Mouse (Mus musculus): ENCODE results near the gene Cyfip2. TPM values are rescaled to one million over a fixed set of nuclear protein-coding genes. Genes with fewer than 3 reads are reported as not detected.
A peak's percentile ranks its signal among the peaks of the same experiment; 100 is the strongest.

Gene Cyfip2
- polyA plus RNA-seq (2016; fragmentation: Nextera tagmentation; extraction: Ambion mirVana): 4.7 and 7.3 TPM in 2 replicates

- peaks cover 16% of the 10 kb centered on the region for H3K4me1 ChIP-seq
- peak within 1 kb of the TSS; percentile 78 for H3K27ac ChIP-seq
- peaks cover 32% of the 10 kb centered on the region for H3K27me3 ChIP-seq (ENCODE audit: insufficient read depth, poor library complexity, severe bottlenecking)
- WGBS: 9% methylated on average over 14 of the region's 14 CpGs
- no peaks in the 10 kb centered on the region for H3K36me3 ChIP-seq
- DNase-seq (ENCODE audit: low spot score): no peak
- H3K4me3 ChIP-seq: peak within 1 kb of the TSS; percentile 85
- no peaks in the 10 kb centered on the region for H3K9me3 ChIP-seq
These were observed at the start of gene Cyfip2 for GRCm38 (mm10) chr11:46312523-46313035. Gene Cyfip2 (minus strand): TSS chr11:46312859.

- Histone ChIP-seq H3K36me3 (no peaks in the 10 kb centered on the region), H3K4me3 (no peak overlapping the region), H3K9me3 (no peaks in the 10 kb centered on the region), H3K27ac (no peak overlapping the region), H3K27me3 (ENCODE audit: insufficient read depth, poor library complexity, severe bottlenecking) (no peaks in the 10 kb centered on the region), H3K4me1 (no peaks in the 10 kb centered on the region)
- 66% methylated on average over 2 of the region's 2 CpGs for WGBS
- no peak for DNase-seq (ENCODE audit: low spot score)
These were observed 48.5 kb upstream of the Cyfip2 start for GRCm38 (mm10) chr11:46360991-46361665.

GRCm38 (mm10) chr11:46358369-46358768 is 45.7 kb upstream of the Cyfip2 start:
- Histone ChIP-seq H3K4me1 (no peaks in the 10 kb centered on the region), H3K9me3 (no peaks in the 10 kb centered on the region), H3K27ac (no peak overlapping the region), H3K36me3 (no peaks in the 10 kb centered on the region), H3K4me3 (no peak overlapping the region), H3K27me3 (ENCODE audit: insufficient read depth, poor library complexity, severe bottlenecking) (no peaks in the 10 kb centered on the region)
- 66% methylated on average over 1 of the region's 1 CpGs for WGBS
- DNase-seq (ENCODE audit: low spot score): no peak

- no peak for DNase-seq (ENCODE audit: low spot score)
- WGBS: 73% methylated on average over 2 of the region's 2 CpGs
- Histone ChIP-seq H3K4me3 (no peak overlapping the region), H3K4me1 (no peaks in the 10 kb centered on the region), H3K27me3 (ENCODE audit: insufficient read depth, poor library complexity, severe bottlenecking) (no peaks in the 10 kb centered on the region), H3K9me3 (no peaks in the 10 kb centered on the region), H3K36me3 (no peaks in the 10 kb centered on the region), H3K27ac (no peak overlapping the region)
These were observed 37.2 kb upstream of the Cyfip2 start for GRCm38 (mm10) chr11:46349681-46350410.

GRCm38 (mm10) chr11:46348416-46348815 is 35.8 kb upstream of the Cyfip2 start:
- 73% methylated on average over 3 of the region's 3 CpGs for WGBS
- H3K4me3 ChIP-seq: no peak overlapping the region
- DNase-seq (ENCODE audit: low spot score): no peak
- no peaks in the 10 kb centered on the region for H3K9me3 ChIP-seq
- H3K36me3 ChIP-seq: no peaks in the 10 kb centered on the region
- no peaks in the 10 kb centered on the region for H3K27me3 ChIP-seq (ENCODE audit: insufficient read depth, poor library complexity, severe bottlenecking)
- H3K27ac ChIP-seq: no peak overlapping the region
- H3K4me1 ChIP-seq: peaks cover 9% of the 10 kb centered on the region; the same call in 1 of the 2 replicates

- no peak overlapping the region for H3K4me3 ChIP-seq
- no peak for DNase-seq (ENCODE audit: low spot score)
- 79% methylated on average over 5 of the region's 5 CpGs for WGBS
- H3K27ac ChIP-seq: 0 out of 2 replicates have a peak overlapping the region, but pooled peaks have one; percentile 16
- H3K9me3 ChIP-seq: no peaks in the 10 kb centered on the region
- H3K36me3 ChIP-seq: no peaks in the 10 kb centered on the region
- H3K4me1 ChIP-seq: peaks cover 15% of the 10 kb centered on the region; the same call in 1 of the 2 replicates
- H3K27me3 ChIP-seq (ENCODE audit: insufficient read depth, poor library complexity, severe bottlenecking): no peaks in the 10 kb centered on the region
These were observed 35.1 kb upstream of the Cyfip2 start for GRCm38 (mm10) chr11:46347756-46348155.

- 48% methylated on average over 5 of the region's 5 CpGs for WGBS
- DNase-seq (ENCODE audit: low spot score): no peak
- H3K27me3 ChIP-seq (ENCODE audit: insufficient read depth, poor library complexity, severe bottlenecking): no peaks in the 10 kb centered on the region
- peaks cover 22% of the 10 kb centered on the region for H3K4me1 ChIP-seq
- no peaks in the 10 kb centered on the region for H3K9me3 ChIP-seq
- no peak overlapping the region for H3K4me3 ChIP-seq
- no peaks in the 10 kb centered on the region for H3K36me3 ChIP-seq
- H3K27ac ChIP-seq: no peak overlapping the region
These were observed 31.4 kb upstream of the Cyfip2 start for GRCm38 (mm10) chr11:46343886-46344546.

- 73% methylated on average over 4 of the region's 4 CpGs for WGBS
- no peaks in the 10 kb centered on the region for H3K36me3 ChIP-seq
- no peaks in the 10 kb centered on the region for H3K27me3 ChIP-seq (ENCODE audit: insufficient read depth, poor library complexity, severe bottlenecking)
- DNase-seq (ENCODE audit: low spot score): no peak
- peaks cover 22% of the 10 kb centered on the region for H3K4me1 ChIP-seq
- H3K4me3 ChIP-seq: no peak overlapping the region
- no peaks in the 10 kb centered on the region for H3K9me3 ChIP-seq
- H3K27ac ChIP-seq: no peak overlapping the region; the same call in 1 of the 2 replicates
These were observed 29.3 kb upstream of the Cyfip2 start for GRCm38 (mm10) chr11:46341960-46342359.

GRCm38 (mm10) chr11:46336020-46336419 is 23.4 kb upstream of the Cyfip2 start:
- 76% methylated on average over 5 of the region's 5 CpGs for WGBS
- DNase-seq (ENCODE audit: low spot score): no peak

GRCm38 (mm10) chr11:46332217-46332616 is 19.6 kb upstream of the Cyfip2 start:
- Histone ChIP-seq H3K4me1 (no peaks in the 10 kb centered on the region), H3K4me3 (no peak overlapping the region), H3K27ac (no peak overlapping the region), H3K9me3 (no peaks in the 10 kb centered on the region), H3K27me3 (ENCODE audit: insufficient read depth, poor library complexity, severe bottlenecking) (no peaks in the 10 kb centered on the region), H3K36me3 (no peaks in the 10 kb centered on the region)
- 84% methylated on average over 8 of the region's 8 CpGs for WGBS
- no peak for DNase-seq (ENCODE audit: low spot score)

More at GRCm38 (mm10) chr11:46336020-46336419, 23.4 kb upstream of the Cyfip2 start:
- Histone ChIP-seq H3K27me3 (ENCODE audit: insufficient read depth, poor library complexity, severe bottlenecking) (no peaks in the 10 kb centered on the region), H3K4me3 (no peak overlapping the region), H3K36me3 (no peaks in the 10 kb centered on the region), H3K27ac (no peak overlapping the region), H3K4me1 (no peaks in the 10 kb centered on the region), H3K9me3 (no peaks in the 10 kb centered on the region)

- Histone ChIP-seq H3K27me3 (ENCODE audit: insufficient read depth, poor library complexity, severe bottlenecking) (no peaks in the 10 kb centered on the region), H3K4me3 (no peak overlapping the region), H3K27ac (no peak overlapping the region), H3K4me1 (no peaks in the 10 kb centered on the region), H3K36me3 (no peaks in the 10 kb centered on the region), H3K9me3 (no peaks in the 10 kb centered on the region)
- WGBS: 82% methylated on average over 16 of the region's 16 CpGs
- no peak for DNase-seq (ENCODE audit: low spot score)
These were observed 13.8 kb upstream of the Cyfip2 start for GRCm38 (mm10) chr11:46326271-46327015.

GRCm38 (mm10) chr11:46321559-46321958 is 8.9 kb upstream of the Cyfip2 start:
- H3K36me3 ChIP-seq: no peaks in the 10 kb centered on the region
- no peak overlapping the region for H3K4me3 ChIP-seq
- WGBS: 75% methylated on average over 7 of the region's 7 CpGs
- H3K9me3 ChIP-seq: no peaks in the 10 kb centered on the region
- H3K27ac ChIP-seq: no peak overlapping the region
- DNase-seq (ENCODE audit: low spot score): no peak
- no peaks in the 10 kb centered on the region for H3K4me1 ChIP-seq
- no peaks in the 10 kb centered on the region for H3K27me3 ChIP-seq (ENCODE audit: insufficient read depth, poor library complexity, severe bottlenecking)
